Mouse (Mus musculus): ENCODE measurements around the gene Gm15140. TPM values are rescaled to one million over a fixed set of nuclear protein-coding genes. Genes with fewer than 3 reads are reported as not detected.

Gene Gm15140
- not detected for polyA plus RNA-seq (2014; fragmentation: Illumina TruSeq; extraction: RNeasy Lipid Tissue Mini Kit (QIAGEN cat#74804); ENCODE audit: low read depth, low replicate concordance)

DNA sequence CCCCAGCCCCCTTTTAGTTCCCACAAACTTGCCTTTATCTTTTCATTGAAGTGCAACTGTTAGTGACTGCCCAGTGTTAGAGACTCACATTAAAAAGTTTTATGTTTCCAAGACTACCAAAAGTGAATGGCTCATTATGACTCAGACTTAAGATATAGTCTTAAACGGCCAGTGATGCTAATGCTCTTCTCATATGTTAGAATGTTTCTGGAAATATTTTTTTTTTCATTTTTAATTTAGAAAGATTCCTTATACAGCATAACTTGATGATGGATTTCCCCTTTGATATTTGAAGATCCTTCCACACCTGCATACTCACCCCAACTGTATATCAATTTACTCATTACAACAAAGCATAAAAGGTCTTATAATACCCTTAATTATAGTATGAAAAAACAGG lies at the start of gene Gm15140:
Gene Gm15140, minus strand, starts transcription at position 101 of the 400 bp plus-strand sequence.

Other genes starting within 250 kb of the Gm15140 start
- not detected for gene Samt1, start 108.0 kb downstream of the Gm15140 start, polyA plus RNA-seq (2014; fragmentation: Illumina TruSeq; extraction: RNeasy Lipid Tissue Mini Kit (QIAGEN cat#74804); ENCODE audit: low read depth, low replicate concordance)
- not detected for gene 4921511M17Rik, start 86.9 kb downstream of the Gm15140 start, polyA plus RNA-seq (2014; fragmentation: Illumina TruSeq; extraction: RNeasy Lipid Tissue Mini Kit (QIAGEN cat#74804); ENCODE audit: low read depth, low replicate concordance)
- not detected for gene Gm10057, start 65.6 kb downstream of the Gm15140 start, polyA plus RNA-seq (2014; fragmentation: Illumina TruSeq; extraction: RNeasy Lipid Tissue Mini Kit (QIAGEN cat#74804); ENCODE audit: low read depth, low replicate concordance)
- gene 4930524N10Rik, start 222.7 kb upstream of the Gm15140 start, polyA plus RNA-seq (2014; fragmentation: Illumina TruSeq; extraction: RNeasy Lipid Tissue Mini Kit (QIAGEN cat#74804); ENCODE audit: low read depth, low replicate concordance), result not detected